Mouse (Mus musculus): Measurements from ENCODE around the gene Zcrb1. TPM values are rescaled to one million over a fixed set of nuclear protein-coding genes. Genes with fewer than 3 reads are reported as not detected.
A peak's percentile ranks its signal among the peaks of the same experiment; 100 is the strongest.

Zcrb1 gene
- polyA plus RNA-seq, 1 experiment from 2014 or later: 147 TPM

DNA sequence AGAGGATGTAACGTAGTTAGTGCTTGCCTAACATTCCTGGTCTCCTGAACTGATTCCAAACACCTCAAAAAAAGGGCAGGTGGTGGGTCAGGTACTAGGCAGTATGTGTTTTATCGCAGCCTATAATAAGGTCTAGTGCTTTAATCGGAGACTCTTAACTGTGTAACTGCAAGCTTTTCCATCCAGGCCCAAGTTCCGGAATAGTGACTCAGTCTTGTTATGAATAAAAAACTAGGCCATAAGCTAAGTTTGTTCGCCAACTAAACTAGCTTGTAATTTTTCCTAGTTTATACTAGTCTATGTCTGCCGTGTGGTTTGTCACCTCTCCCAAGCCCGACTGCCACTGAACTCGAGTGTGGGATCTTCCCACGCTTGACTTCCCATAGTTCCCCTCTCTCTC is 16.3 kb upstream of the Zcrb1 start:
- H3K4me2 ChIP-seq (ENCODE audit: low read depth): no peak overlapping the region
- no peaks in the 10 kb centered on the region for H3K27me3 ChIP-seq (ENCODE audit: control insufficient read depth, insufficient read depth, low read length)
- H3K27ac ChIP-seq (ENCODE audit: low read depth, low read length): no peak overlapping the region
- H3K4me1 ChIP-seq (ENCODE audit: control insufficient read depth, insufficient read depth, low read length): no peaks in the 10 kb centered on the region
- 95% methylated on average over 9 of the region's 9 CpGs for WGBS
- ATAC-seq (ENCODE audit: insufficient read depth, low FRiP score, low TSS enrichment): no peak
- H3K36me3 ChIP-seq (ENCODE audit: control insufficient read depth, insufficient read depth, low read length): peaks cover 2% of the 10 kb centered on the region; the same call in 1 of the 2 replicates
- H3K9ac ChIP-seq (ENCODE audit: low read length): no peak overlapping the region
- no peak for DNase-seq (ENCODE audit: low spot score)
- no peaks in the 10 kb centered on the region for H3K9me3 ChIP-seq (ENCODE audit: control insufficient read depth, low read length)
- H3K4me3 ChIP-seq (ENCODE audit: low read depth, low read length): no peak overlapping the region

GRCm38 (mm10) chr15:93412445-93412844 is 14.3 kb upstream of the Zcrb1 start:
- no peak overlapping the region for H3K27ac ChIP-seq (ENCODE audit: low read depth, low read length)
- no peaks in the 10 kb centered on the region for H3K9me3 ChIP-seq (ENCODE audit: control insufficient read depth, low read length)
- H3K4me1 ChIP-seq (ENCODE audit: control insufficient read depth, insufficient read depth, low read length): no peaks in the 10 kb centered on the region
- 93% methylated on average over 3 of the region's 3 CpGs for WGBS
- DNase-seq (ENCODE audit: low spot score): no peak
- no peak for ATAC-seq (ENCODE audit: insufficient read depth, low FRiP score, low TSS enrichment)
- H3K4me2 ChIP-seq (ENCODE audit: low read depth): no peak overlapping the region
- H3K27me3 ChIP-seq (ENCODE audit: control insufficient read depth, insufficient read depth, low read length): no peaks in the 10 kb centered on the region
- no peak overlapping the region for H3K4me3 ChIP-seq (ENCODE audit: low read depth, low read length)
- peaks cover 2% of the 10 kb centered on the region; the same call in 1 of the 2 replicates for H3K36me3 ChIP-seq (ENCODE audit: control insufficient read depth, insufficient read depth, low read length)
- no peak overlapping the region for H3K9ac ChIP-seq (ENCODE audit: low read length)

DNA sequence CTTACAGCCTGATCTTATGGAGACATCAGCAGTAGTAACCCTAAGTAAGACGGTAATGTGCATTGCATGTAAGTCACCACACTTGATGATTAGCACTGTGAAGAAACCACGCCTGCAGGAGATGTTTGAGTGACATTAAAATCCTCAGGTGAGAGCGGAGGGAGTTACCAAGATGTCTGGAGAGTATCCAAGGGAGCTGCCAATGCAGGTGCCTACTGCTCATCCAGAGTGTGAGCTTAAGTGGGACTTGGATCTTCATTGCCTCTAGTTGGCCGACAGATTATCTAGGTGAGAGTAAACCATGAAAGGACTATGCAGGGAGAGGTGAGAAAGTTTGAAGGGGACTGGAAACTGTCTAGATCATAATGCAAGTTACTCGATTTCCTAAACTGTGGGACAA is 8.4 kb upstream of the Zcrb1 start:
- Histone ChIP-seq H3K4me2 (ENCODE audit: low read depth) (no peak overlapping the region), H3K27me3 (ENCODE audit: control insufficient read depth, insufficient read depth, low read length) (no peaks in the 10 kb centered on the region), H3K36me3 (ENCODE audit: control insufficient read depth, insufficient read depth, low read length) (no peaks in the 10 kb centered on the region), H3K9me3 (ENCODE audit: control insufficient read depth, low read length) (no peaks in the 10 kb centered on the region), H3K4me1 (ENCODE audit: control insufficient read depth, insufficient read depth, low read length) (no peaks in the 10 kb centered on the region), H3K9ac (ENCODE audit: low read length) (no peak overlapping the region), H3K27ac (ENCODE audit: low read depth, low read length) (no peak overlapping the region), H3K4me3 (ENCODE audit: low read depth, low read length) (no peak overlapping the region)
- DNase-seq (ENCODE audit: low spot score) (no peak), ATAC-seq (ENCODE audit: insufficient read depth, low FRiP score, low TSS enrichment) (no peak)
- 96% methylated on average over 5 of the region's 5 CpGs for WGBS

DNA sequence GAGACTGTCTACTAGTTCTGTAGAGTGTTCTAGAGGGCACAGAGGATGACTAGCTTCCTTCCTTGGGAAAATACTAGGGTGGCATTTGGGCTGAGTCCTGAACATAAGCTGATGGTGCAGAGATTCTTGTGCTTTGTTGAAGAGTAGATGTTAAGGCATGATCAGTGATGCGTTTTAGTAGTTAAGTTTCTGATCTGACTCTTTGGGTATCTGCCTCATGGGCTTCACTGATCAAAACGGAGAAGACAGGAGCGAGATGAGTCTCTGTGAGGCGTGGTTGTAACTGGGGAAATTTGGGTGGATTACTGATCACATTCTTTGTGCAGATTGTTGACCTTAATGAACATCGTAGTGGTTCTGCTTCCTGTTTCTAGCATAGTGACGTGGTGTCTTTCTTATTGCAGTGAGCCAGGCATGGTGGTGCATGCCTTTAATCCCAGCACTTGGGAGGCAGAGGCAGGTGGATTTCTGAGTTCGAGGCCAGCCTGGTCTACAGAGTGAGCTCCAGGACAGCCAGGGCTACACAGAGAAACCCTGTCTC is 7.4 kb upstream of the Zcrb1 start:
- Histone ChIP-seq H3K36me3 (ENCODE audit: control insufficient read depth, insufficient read depth, low read length) (no peaks in the 10 kb centered on the region), H3K27me3 (ENCODE audit: control insufficient read depth, insufficient read depth, low read length) (no peaks in the 10 kb centered on the region), H3K4me1 (ENCODE audit: control insufficient read depth, insufficient read depth, low read length) (no peaks in the 10 kb centered on the region), H3K9me3 (ENCODE audit: control insufficient read depth, low read length) (no peaks in the 10 kb centered on the region), H3K27ac (ENCODE audit: low read depth, low read length) (no peak overlapping the region), H3K9ac (ENCODE audit: low read length) (no peak overlapping the region), H3K4me2 (ENCODE audit: low read depth) (no peak overlapping the region), H3K4me3 (ENCODE audit: low read depth, low read length) (no peak overlapping the region)
- ATAC-seq (ENCODE audit: insufficient read depth, low FRiP score, low TSS enrichment) (no peak), DNase-seq (ENCODE audit: low spot score) (no peak)
- 96% methylated on average over 7 of the region's 7 CpGs for WGBS

GRCm38 (mm10) chr15:93404849-93405248 is 6.7 kb upstream of the Zcrb1 start:
- no peak overlapping the region for H3K27ac ChIP-seq (ENCODE audit: low read depth, low read length)
- no peak for ATAC-seq (ENCODE audit: insufficient read depth, low FRiP score, low TSS enrichment)
- DNase-seq (ENCODE audit: low spot score): no peak
- H3K4me2 ChIP-seq (ENCODE audit: low read depth): no peak overlapping the region
- no peaks in the 10 kb centered on the region for H3K9me3 ChIP-seq (ENCODE audit: control insufficient read depth, low read length)
- no peak overlapping the region for H3K4me3 ChIP-seq (ENCODE audit: low read depth, low read length)
- H3K27me3 ChIP-seq (ENCODE audit: control insufficient read depth, insufficient read depth, low read length): no peaks in the 10 kb centered on the region
- H3K36me3 ChIP-seq (ENCODE audit: control insufficient read depth, insufficient read depth, low read length): no peaks in the 10 kb centered on the region
- H3K4me1 ChIP-seq (ENCODE audit: control insufficient read depth, insufficient read depth, low read length): peaks cover under 1% of the 10 kb centered on the region; the same call in 1 of the 2 replicates
- no peak overlapping the region for H3K9ac ChIP-seq (ENCODE audit: low read length)

- H3K4me1 ChIP-seq (ENCODE audit: control insufficient read depth, insufficient read depth, low read length): peaks cover 6% of the 10 kb centered on the region; the same call in 1 of the 2 replicates
- H3K9me3 ChIP-seq (ENCODE audit: control insufficient read depth, low read length): no peaks in the 10 kb centered on the region
- no peak overlapping the region for H3K4me3 ChIP-seq (ENCODE audit: low read depth, low read length)
- H3K36me3 ChIP-seq (ENCODE audit: control insufficient read depth, insufficient read depth, low read length): no peaks in the 10 kb centered on the region
- WGBS: 95% methylated on average over 2 of the region's 2 CpGs
- ATAC-seq (ENCODE audit: insufficient read depth, low FRiP score, low TSS enrichment) (no peak), DNase-seq (ENCODE audit: low spot score) (no peak)
- H3K9ac ChIP-seq (ENCODE audit: low read length): no peak overlapping the region
- no peaks in the 10 kb centered on the region for H3K27me3 ChIP-seq (ENCODE audit: control insufficient read depth, insufficient read depth, low read length)
- H3K4me2 ChIP-seq (ENCODE audit: low read depth): no peak overlapping the region
- no peak overlapping the region for H3K27ac ChIP-seq (ENCODE audit: low read depth, low read length)
Observed at GRCm38 (mm10) chr15:93402730-93403129, 4.6 kb upstream of the Zcrb1 start.

DNA sequence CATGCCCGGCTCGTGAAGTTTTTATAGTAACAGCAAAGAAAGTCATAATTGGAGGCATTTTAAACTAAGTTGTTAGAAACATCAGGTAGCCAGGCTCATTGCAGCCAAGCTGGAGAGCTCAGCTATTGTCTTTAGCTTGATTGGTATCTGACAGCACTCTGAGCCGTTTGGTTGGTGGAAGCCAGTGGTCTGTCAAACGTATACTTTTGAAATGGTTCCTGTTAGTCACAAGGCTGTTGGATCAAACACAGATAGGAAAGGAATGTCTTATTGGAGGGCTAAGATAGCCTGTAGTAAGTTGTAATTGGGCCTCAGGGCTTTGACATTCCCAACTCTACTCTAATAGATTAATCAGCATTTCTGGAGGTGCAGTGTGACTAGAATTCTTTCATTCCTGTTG is 3.3 kb upstream of the Zcrb1 start:
- H3K27ac ChIP-seq (ENCODE audit: low read depth, low read length): no peak overlapping the region
- ATAC-seq (ENCODE audit: insufficient read depth, low FRiP score, low TSS enrichment): no peak

DNA sequence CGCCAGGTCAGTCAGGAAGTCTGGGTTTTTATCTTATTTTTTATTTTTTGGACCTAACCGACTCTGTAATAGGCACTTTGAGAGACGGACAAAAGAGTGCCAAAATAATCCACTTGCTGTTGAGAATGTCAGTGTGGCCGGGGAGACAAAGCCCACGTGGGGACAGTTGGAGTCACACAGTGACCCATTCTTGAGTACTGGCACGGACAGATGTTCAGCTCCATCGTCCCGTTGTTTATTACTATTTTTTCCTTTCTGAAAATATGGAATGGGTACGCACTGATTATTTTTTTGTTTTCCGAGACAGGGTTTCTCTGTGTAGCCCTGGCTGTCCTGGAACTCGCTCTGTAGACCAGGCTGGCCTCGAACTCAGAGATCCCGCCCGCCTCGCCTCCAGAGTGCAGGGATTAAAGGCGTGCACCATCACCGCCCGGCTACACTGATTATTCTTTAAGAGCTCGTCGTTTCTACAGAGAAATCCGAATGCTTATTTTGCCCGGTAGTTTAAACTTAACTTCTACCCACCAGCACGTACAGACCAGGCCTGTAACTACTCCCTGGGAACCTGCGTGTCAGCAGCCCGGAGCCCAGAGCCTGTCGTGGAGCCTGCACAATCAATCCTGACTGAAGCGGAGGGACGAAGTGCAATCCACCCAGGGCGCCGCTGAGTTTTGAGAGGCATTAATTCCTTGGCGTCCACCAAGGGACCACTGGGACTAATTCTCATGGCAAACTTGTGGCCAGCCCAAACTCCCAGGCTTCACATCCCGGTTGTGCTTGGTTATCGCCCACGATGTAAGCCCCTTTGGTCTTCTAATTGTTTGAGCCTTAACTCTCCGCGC is 786 bp upstream of the Zcrb1 start:
- peak; percentile 25 for DNase-seq (ENCODE audit: low spot score)
- Histone ChIP-seq H3K27ac (ENCODE audit: low read depth, low read length) (peak overlapping the region; percentile 83), H3K4me2 (ENCODE audit: low read depth) (peak overlapping the region; percentile 74), H3K9me3 (ENCODE audit: control insufficient read depth, low read length) (no peaks in the 10 kb centered on the region), H3K9ac (ENCODE audit: low read length) (peak overlapping the region; percentile 90), H3K36me3 (ENCODE audit: control insufficient read depth, insufficient read depth, low read length) (no peaks in the 10 kb centered on the region), H3K27me3 (ENCODE audit: control insufficient read depth, insufficient read depth, low read length) (no peaks in the 10 kb centered on the region), H3K4me1 (ENCODE audit: control insufficient read depth, insufficient read depth, low read length) (peaks cover 6% of the 10 kb centered on the region; the same call in 1 of the 2 replicates), H3K4me3 (ENCODE audit: low read depth, low read length) (peak overlapping the region; percentile 97)
- under 1% methylated on average over 36 of the region's 36 CpGs for WGBS
- ATAC-seq (ENCODE audit: insufficient read depth, low FRiP score, low TSS enrichment): peak; percentile 38; the same call in 1 of the 2 replicates

More for the DNA sequence above, 3.3 kb upstream of the Zcrb1 start:
- Histone ChIP-seq H3K4me1 (ENCODE audit: control insufficient read depth, insufficient read depth, low read length) (peaks cover 6% of the 10 kb centered on the region; the same call in 1 of the 2 replicates), H3K4me3 (ENCODE audit: low read depth, low read length) (no peak overlapping the region), H3K27me3 (ENCODE audit: control insufficient read depth, insufficient read depth, low read length) (no peaks in the 10 kb centered on the region), H3K4me2 (ENCODE audit: low read depth) (no peak overlapping the region), H3K9ac (ENCODE audit: low read length) (no peak overlapping the region), H3K36me3 (ENCODE audit: control insufficient read depth, insufficient read depth, low read length) (no peaks in the 10 kb centered on the region), H3K9me3 (ENCODE audit: control insufficient read depth, low read length) (no peaks in the 10 kb centered on the region)
- 90% methylated on average over 4 of the region's 4 CpGs for WGBS
- DNase-seq (ENCODE audit: low spot score): no peak

DNA sequence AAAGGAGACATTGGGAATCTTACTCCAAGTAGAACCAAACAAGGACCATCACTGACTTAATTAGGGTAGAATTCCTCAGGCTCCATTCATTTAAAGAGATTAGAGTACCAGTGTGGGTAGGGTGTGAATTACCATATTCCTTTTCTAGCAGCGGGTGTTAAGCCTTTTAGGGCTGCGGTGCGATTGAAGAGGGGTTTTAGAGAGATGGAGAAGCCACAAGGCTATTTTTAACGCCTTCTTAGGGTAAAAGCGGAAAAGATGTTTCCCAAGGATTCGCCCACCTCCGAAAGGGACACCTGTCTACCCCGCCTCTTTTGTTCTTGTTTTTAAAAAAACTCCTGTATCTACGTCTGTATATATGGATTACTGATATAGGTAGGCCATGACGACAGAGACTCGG is 865 bp downstream of the Zcrb1 start:
- peaks cover 6% of the 10 kb centered on the region; the same call in 1 of the 2 replicates for H3K4me1 ChIP-seq (ENCODE audit: control insufficient read depth, insufficient read depth, low read length)
- whole genome bisulfite sequencing: 2% methylated on average over 11 of the region's 11 CpGs
- ATAC-seq (ENCODE audit: insufficient read depth, low FRiP score, low TSS enrichment) (no peak), DNase-seq (ENCODE audit: low spot score) (no peak)
- peak overlapping the region; percentile 97 for H3K4me3 ChIP-seq (ENCODE audit: low read depth, low read length)
- no peak overlapping the region for H3K27ac ChIP-seq (ENCODE audit: low read depth, low read length)
- no peaks in the 10 kb centered on the region for H3K27me3 ChIP-seq (ENCODE audit: control insufficient read depth, insufficient read depth, low read length)
- H3K9ac ChIP-seq (ENCODE audit: low read length): peak overlapping the region; percentile 90
- H3K4me2 ChIP-seq (ENCODE audit: low read depth): peak overlapping the region; percentile 42
- H3K9me3 ChIP-seq (ENCODE audit: control insufficient read depth, low read length): no peaks in the 10 kb centered on the region
- no peaks in the 10 kb centered on the region; the same call in 1 of the 2 replicates for H3K36me3 ChIP-seq (ENCODE audit: control insufficient read depth, insufficient read depth, low read length)

Data from neural tube, embryonic 11.5 days (tissue).